Mouse (Mus musculus) telencephalon, adult 2 months (tissue): ENCODE measurements around the gene Timm10b.

Source experiments
- DNase-seq: peaks from one replicate; pipeline ENCODE4 v3.0.0-alpha.2; 2011; ENCODE audit warnings: low read depth, low spot score

Gene Timm10b

DNA sequence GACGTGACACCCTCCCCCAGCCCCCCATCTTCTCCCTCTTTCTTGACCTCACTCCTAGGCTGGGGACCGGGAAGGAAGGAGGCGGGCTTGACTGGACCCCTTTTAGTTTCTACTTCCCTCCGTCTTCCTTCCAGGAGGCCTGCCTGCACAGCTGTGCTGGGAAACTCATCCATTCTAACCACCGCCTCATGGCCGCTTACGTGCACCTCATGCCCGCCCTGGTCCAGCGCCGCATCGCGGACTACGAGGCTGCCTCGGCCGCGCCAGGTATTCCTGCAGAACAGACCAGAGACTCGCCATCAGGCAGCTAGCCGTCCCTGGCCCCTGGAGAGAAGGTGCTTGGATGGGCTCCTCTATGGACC lies 1.0 kb downstream of the Timm10b start:
- no peak for DNase-seq

DNA sequence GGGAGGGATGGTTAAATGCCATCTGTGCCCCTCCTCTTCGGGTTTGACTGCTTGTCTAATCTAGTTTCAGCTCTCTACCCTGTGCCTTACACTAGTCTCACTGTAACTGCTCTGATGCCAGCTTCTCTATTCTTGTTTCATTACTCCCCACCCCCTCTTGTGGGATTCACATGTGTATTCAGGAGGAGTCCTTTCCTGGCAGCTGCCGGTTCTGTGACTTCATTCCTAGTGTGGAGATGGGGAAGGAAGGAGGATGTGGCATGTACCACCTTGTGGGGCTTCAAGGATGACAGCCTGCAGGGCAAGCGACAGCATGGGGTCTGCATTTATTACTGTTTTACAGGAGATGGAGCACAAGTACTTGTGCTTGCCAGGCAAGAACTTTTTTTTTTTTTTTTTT lies 2.1 kb downstream of the Timm10b start:
- no peak for DNase-seq

DNA sequence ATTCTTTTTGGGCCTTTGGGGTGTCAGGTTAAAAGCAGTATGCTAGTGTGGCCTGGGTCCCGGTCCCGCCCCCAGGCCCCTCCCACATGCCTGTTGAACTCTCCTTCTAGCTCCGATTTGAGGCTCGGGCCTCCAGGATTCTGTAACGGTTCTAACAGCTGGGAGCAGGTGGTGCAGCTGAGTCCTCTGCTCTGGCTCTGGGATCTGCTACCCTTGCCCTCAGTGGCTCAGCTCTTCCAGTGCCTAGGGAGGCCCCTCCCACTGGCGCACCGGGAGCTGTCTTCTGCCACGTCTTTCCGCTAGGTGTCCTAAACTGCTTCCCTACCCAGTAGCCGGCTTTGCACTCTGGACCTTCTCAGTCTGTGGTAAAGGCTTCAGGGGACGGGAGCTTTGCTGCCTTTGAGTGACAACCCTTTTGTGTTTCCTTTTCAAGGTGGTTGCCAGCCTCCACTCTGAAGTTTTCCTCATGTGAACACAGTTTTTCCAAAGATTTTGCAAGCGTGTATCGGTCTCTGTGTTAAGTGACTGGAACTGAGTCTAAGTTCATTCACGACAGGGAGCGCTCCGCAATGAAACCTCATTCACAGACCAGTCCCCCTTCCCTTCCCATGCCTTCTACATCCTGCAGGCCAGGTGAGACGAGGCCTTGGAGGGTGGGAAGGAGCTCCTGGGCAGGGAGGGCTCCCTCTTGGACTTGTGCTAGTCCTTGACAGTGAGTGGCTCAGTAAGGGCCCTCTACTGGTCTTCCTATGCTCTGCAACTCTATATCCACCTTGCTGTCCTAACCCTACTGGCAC lies 11.0 kb downstream of the Timm10b start, which contains the start of gene Dnhd1:
Dnhd1 (plus strand) TSS at position 189 of the 797 bp plus-strand sequence.
- no peak for DNase-seq

DNA sequence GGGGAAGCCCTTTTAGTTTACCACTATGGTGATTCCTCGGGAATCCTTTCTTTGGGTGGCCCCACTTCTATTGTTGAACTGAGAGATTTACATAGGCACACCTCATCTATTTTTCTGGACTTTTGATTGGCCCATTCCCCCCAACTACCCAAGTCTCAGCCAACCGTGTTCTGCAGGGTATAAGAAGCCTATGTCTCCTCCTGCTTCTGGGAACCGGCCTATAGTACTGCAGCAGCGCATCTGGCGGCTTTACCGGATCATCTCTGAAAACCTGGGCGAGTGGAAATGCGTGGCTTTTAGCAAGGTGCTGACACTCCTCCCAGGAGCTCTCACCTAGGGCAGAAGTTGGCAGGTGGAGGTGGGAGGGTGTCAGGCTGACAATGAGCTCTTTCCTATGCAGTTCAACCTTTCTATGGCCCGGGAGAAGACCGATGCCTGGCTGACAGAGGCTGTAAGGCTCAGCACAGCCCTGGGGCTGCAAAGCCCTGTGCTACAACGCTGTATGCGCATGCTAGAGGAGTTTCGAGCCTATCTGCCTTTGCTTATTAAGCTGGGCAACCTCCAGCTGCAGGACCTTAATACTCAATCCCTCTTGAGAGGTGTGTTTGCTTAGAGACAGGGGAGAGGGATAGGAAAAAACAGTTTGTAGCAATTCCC lies 45.8 kb downstream of the Timm10b start:
- DNase-seq, result no peak

DNA sequence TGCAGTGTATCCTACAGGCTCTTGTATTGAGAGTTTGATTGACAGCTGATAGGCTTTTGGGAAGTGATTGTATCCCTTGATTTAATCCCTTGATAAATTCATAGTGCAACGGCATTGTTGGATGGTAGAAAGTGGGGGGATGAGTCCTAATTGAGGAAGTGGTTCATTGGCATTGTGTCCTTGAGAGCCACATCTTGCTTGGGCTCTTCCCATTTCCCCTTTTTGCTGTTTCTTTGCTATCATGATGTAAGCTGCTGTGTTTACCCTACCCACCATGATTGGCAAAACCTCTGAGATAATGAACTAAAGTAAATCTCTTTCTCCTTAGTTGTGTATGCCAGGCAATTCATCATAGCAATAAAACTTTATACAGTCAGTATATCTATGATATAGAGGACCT lies 51.0 kb downstream of the Timm10b start:
- DNase-seq, result no peak
